Mouse (Mus musculus): Measurements from ENCODE around the gene Foxf1. TPM values are rescaled to one million over a fixed set of nuclear protein-coding genes. Genes with fewer than 3 reads are reported as not detected.

Gene Foxf1
- total and polyA plus RNA-seq, 3 experiments, result 0.52 to 0.92 (median 0.73) TPM

- no peak for DNase-seq
Measured at GRCm38 (mm10) chr8:121129265-121129940, 45.2 kb downstream of the Foxf1 start.

GRCm38 (mm10) chr8:121130522-121130921 is 46.3 kb downstream of the Foxf1 start:
- no peak for DNase-seq

GRCm38 (mm10) chr8:121132961-121133513 is 48.9 kb downstream of the Foxf1 start:
- DNase-seq, result no peak

GRCm38 (mm10) chr8:121134102-121134501 is 49.9 kb downstream of the Foxf1 start:
- no peak for DNase-seq

GRCm38 (mm10) chr8:121134512-121134911 is 50.3 kb downstream of the Foxf1 start:
- no peak for DNase-seq

GRCm38 (mm10) chr8:121136856-121137255 is 52.7 kb downstream of the Foxf1 start:
- DNase-seq, result no peak

Small RNA genes lying within 50 kb of the gene (microRNA-seq; reads per million reads assigned to microRNA genes)
- gene Gm27530, result 0 reads per million in 2 experiments

Other genes with a start within 250 kb of the Foxf1 start
- 10 to 100 TPM; 31.8 to 35.6 TPM for gene Mthfsd, start 24.0 kb downstream of the Foxf1 start, total RNA-seq (2021)
- gene Mthfsd, start 24.0 kb downstream of the Foxf1 start, polyA plus RNA-seq (2012; rRNA removed), result 62.7 and 65.6 TPM in 2 replicates
- 1 to 10 TPM; 3.3 to 6.3 TPM for gene Foxc2, start 31.8 kb downstream of the Foxf1 start, total RNA-seq (2021)
- gene Foxc2, start 31.8 kb downstream of the Foxf1 start, polyA plus RNA-seq (2012; rRNA removed), result 14.4 and 15.2 TPM in 2 replicates
- under 1 TPM; 0.09 to 0.38 TPM for gene Foxl1, start 43.6 kb downstream of the Foxf1 start, total RNA-seq (2021)
- gene Foxl1, start 43.6 kb downstream of the Foxf1 start, polyA plus RNA-seq (2012; rRNA removed), result 0.62 and 0.66 TPM in 2 replicates